Mouse (Mus musculus): ENCODE measurements around the gene Ckb.

DNA sequence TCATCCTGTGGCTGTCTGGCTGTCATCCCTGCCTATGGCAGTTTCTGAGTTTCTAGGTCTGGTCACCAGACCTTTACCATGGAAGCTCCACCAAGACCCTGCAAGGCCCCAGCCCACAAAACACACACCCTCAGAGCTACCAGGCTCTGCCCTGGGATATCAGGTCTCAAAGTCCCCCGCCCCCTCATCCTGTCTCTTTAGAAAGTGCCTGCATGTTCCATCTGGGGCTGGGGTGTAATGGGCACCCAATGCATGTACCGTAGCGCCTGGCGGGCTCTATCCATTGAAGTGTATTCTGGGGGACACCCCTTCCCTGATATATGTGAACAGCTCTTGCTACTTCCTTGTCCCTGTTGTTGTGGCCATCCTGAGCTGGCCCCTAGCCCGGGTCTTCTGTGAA is 20.8 kb upstream of the Ckb start:
- no peak for TF ChIP-seq TAL1 (IDR thresholded peaks at IDR 0.05; ENCODE audit: low read length)
- TF ChIP-seq GATA1 (IDR thresholded peaks at IDR 0.05; ENCODE audit: low read length), result no peak

Measured in erythroblast, embryonic 14.5 days (primary cell).